Mouse (Mus musculus) Patski (cell line): ENCODE data around the gene Phf10. TPM values are rescaled to one million over a fixed set of nuclear protein-coding genes. Genes with fewer than 3 reads are reported as not detected.
"Not testable (repeated sequence)": the region's sequence is repeated elsewhere in the genome, so short reads cannot be mapped to it uniquely, and the experiment has no call there.

Experiments
- ATAC-seq: fragments of 100-300 bp; one replicate; pipeline ENCODE4 v1.8.0; 2021
- CTCF ChIA-PET: fragments of 350-600 bp; sonication (Branson Sonifier 250); formaldehyde crosslinking; loops from one replicate; lab custom pipeline; 2022; ENCODE audit warnings: inconsistent platforms; lab: Charles Lee
- POLR2A ChIA-PET: fragments of 350-600 bp; sonication (Branson Sonifier 250); formaldehyde crosslinking; loops from one replicate; lab custom pipeline; 2022; ENCODE audit warnings: antibody characterized with exemption, inconsistent platforms; lab: Charles Lee
- DNase-seq: peaks from one replicate; pipeline ENCODE4 v3.0.0-alpha.2; 2011; ENCODE audit warnings: low read depth, low spot score
- H3K27me3 ChIP-seq: fragments of 371-371 bp; one replicate; pipeline ENCODE4 v1.5.1; 2021
- CTCF ChIP-seq: fragments of 100-300 bp; IDR thresholded peaks from one replicate; pipeline ENCODE4 v1.5.1; 2021
- in situ Hi-C: fragments of 300-500 bp; cut with MboI; formaldehyde crosslinking; loops from 3 replicates; pipeline ENCODE4 v1.11.1; 2018; ENCODE audit warnings: low pct_unique_long_range_greater_than_20kb, mixed read lengths
- polyA plus RNA-seq: library from polyadenylated mRNA; unstranded; gene quantifications from one replicate; pipeline ENCODE4 v1.2.3, GENCODE M21; 2021

Gene Phf10
- polyA plus RNA-seq, 1 experiment from 2014 or later: 71.5 TPM

- H3K27me3 ChIP-seq: no peaks in the 10 kb centered on the region
- TF ChIP-seq CTCF: no peak
- ATAC-seq (no peak), DNase-seq (no peak)
- CTCF ChIA-PET: no interaction called here
- POLR2A ChIA-PET: no interaction called here
- in situ Hi-C loops: no loop called here
Measured at GRCm38 (mm10) chr17:14935841-14936605, 25.1 kb downstream of the Phf10 start.

GRCm38 (mm10) chr17:14935280-14935679 is 25.8 kb downstream of the Phf10 start:
- H3K27me3 ChIP-seq, ATAC-seq, CTCF ChIA-PET, POLR2A ChIA-PET, in situ Hi-C loops, DNase-seq: not testable (repeated sequence)

- in situ Hi-C loops: no loop called here
- DNase-seq (no peak), ATAC-seq (no peak)
- ChIA-PET POLR2A (interaction anchor here (0.6 kb wide), 1 partner anchor 241 kb away, joined by 3 read pairs; no protein-coding TSS in a partner anchor), CTCF (no interaction called here)
- peaks cover 3% of the 10 kb centered on the region for H3K27me3 ChIP-seq
- TF ChIP-seq CTCF: no peak
Measured at GRCm38 (mm10) chr17:14931469-14931868, 29.6 kb downstream of the Phf10 start.

- POLR2A ChIA-PET: no interaction called here
- DNase-seq (no peak), ATAC-seq (no peak)
- TF ChIP-seq CTCF: no peak
- CTCF ChIA-PET: no interaction called here
- H3K27me3 ChIP-seq: peaks cover 3% of the 10 kb centered on the region
- in situ Hi-C loops: no loop called here
Measured at GRCm38 (mm10) chr17:14930697-14931096, 30.4 kb downstream of the Phf10 start.

GRCm38 (mm10) chr17:14928631-14929030 is 32.4 kb downstream of the Phf10 start:
- ChIA-PET POLR2A (no interaction called here), CTCF (interaction anchor here (0.7 kb wide), 1 partner anchor 10 kb away, joined by 3 read pairs; no protein-coding TSS in a partner anchor)
- ATAC-seq (no peak), DNase-seq (no peak)
- in situ Hi-C loops: no loop called here
- TF ChIP-seq CTCF: no peak
- H3K27me3 ChIP-seq: peaks cover 7% of the 10 kb centered on the region

GRCm38 (mm10) chr17:14927644-14928218 is 33.3 kb downstream of the Phf10 start:
- TF ChIP-seq CTCF: no peak
- POLR2A ChIA-PET: no interaction called here
- in situ Hi-C loops: no loop called here
- peaks cover 8% of the 10 kb centered on the region for H3K27me3 ChIP-seq
- DNase-seq (no peak), ATAC-seq (no peak)
- CTCF ChIA-PET: no interaction called here

GRCm38 (mm10) chr17:14921582-14921981 is 39.5 kb downstream of the Phf10 start:
- in situ Hi-C loops: no loop called here
- CTCF ChIA-PET: no interaction called here
- ATAC-seq (no peak), DNase-seq (no peak)
- no peak for TF ChIP-seq CTCF
- H3K27me3 ChIP-seq: peaks cover 37% of the 10 kb centered on the region
- POLR2A ChIA-PET: no interaction called here

- ATAC-seq: no peak
- POLR2A ChIA-PET: no interaction called here
- TF ChIP-seq CTCF: no peak
- CTCF ChIA-PET: interaction anchor here (1.2 kb wide), 1 partner anchor 629 kb away, joined by 3 read pairs; no protein-coding TSS in a partner anchor
- no peak for DNase-seq
- H3K27me3 ChIP-seq: peaks cover 35% of the 10 kb centered on the region
- in situ Hi-C loops: no loop called here
Measured at GRCm38 (mm10) chr17:14917866-14918265, 43.2 kb downstream of the Phf10 start.

- peaks cover 18% of the 10 kb centered on the region for H3K27me3 ChIP-seq
- CTCF ChIA-PET: interaction anchor here (1.4 kb wide), 1 partner anchor 27 kb away, joined by 3 read pairs; no protein-coding TSS in a partner anchor
- in situ Hi-C loops: loop anchor here (5.0 kb wide), 1 partner anchor 632 kb away; no protein-coding TSS in a partner anchor
- DNase-seq (no peak), ATAC-seq (no peak)
- no peak for TF ChIP-seq CTCF
- POLR2A ChIA-PET: no interaction called here
Measured at GRCm38 (mm10) chr17:14914401-14914800, 46.7 kb downstream of the Phf10 start.

GRCm38 (mm10) chr17:14912981-14913380 is 48.1 kb downstream of the Phf10 start:
- ChIA-PET CTCF (interaction anchor here (1.3 kb wide), 1 partner anchor 10 kb away, joined by 4 read pairs; no protein-coding TSS in a partner anchor), POLR2A (no interaction called here)
- DNase-seq (no peak), ATAC-seq (no peak)
- no peak for TF ChIP-seq CTCF
- in situ Hi-C loops: loop anchor here (5.0 kb wide), 1 partner anchor 631 kb away; no protein-coding TSS in a partner anchor
- H3K27me3 ChIP-seq: peaks cover 11% of the 10 kb centered on the region

- ChIA-PET POLR2A (no interaction called here), CTCF (interaction anchor here (1.3 kb wide), 1 partner anchor 9 kb away, joined by 4 read pairs; no protein-coding TSS in a partner anchor)
- DNase-seq: no peak
- ATAC-seq: no peak
- peaks cover 9% of the 10 kb centered on the region for H3K27me3 ChIP-seq
- in situ Hi-C loops: loop anchor here (5.0 kb wide), 1 partner anchor 630 kb away; no protein-coding TSS in a partner anchor
- peak; percentile 70 for TF ChIP-seq CTCF
Measured at GRCm38 (mm10) chr17:14912420-14912819, 48.7 kb downstream of the Phf10 start.
